Mouse (Mus musculus) bone marrow, adult 2 months (tissue): ENCODE measurements around the gene Spin2g. TPM values are rescaled to one million over a fixed set of nuclear protein-coding genes. Genes with fewer than 3 reads are reported as not detected.
"Not testable (repeated sequence)": the region's sequence is repeated elsewhere in the genome, so short reads cannot be mapped to it uniquely, and the experiment has no call there.

ENCODE experiments used
- H3K27ac ChIP-seq: fragments of 200-500 bp; 2 replicates; pipeline ENCODE4 v1.5.1; 2012; ENCODE audit warnings: low read depth, mild to moderate bottlenecking, control low read depth, inconsistent platforms, low read length; ENCODE audit not compliant: control insufficient read depth, poor library complexity, insufficient read depth
- H3K4me1 ChIP-seq: fragments of 200-500 bp; 2 replicates; pipeline ENCODE4 v1.6.1; 2011; ENCODE audit warnings: low read length; ENCODE audit not compliant: control insufficient read depth, insufficient read depth
- H3K4me3 ChIP-seq: fragments of 200-500 bp; replicated peaks from 2 replicates; pipeline ENCODE3; 2011; ENCODE audit warnings: mild to moderate bottlenecking, low read depth, low read length, control low read depth; ENCODE audit not compliant: control insufficient read depth
- WGBS: fragments of 180-500 bp; shearing (Covaris S2); methylation state at CpG from one replicate; pipeline ENCODE4 v1.1.7; 2018; 5-methylcytosine and 5-hydroxymethylcytosine counted together
- polyA plus RNA-seq: library from polyadenylated mRNA; stranded (reverse); fragments of >200 nt; gene quantifications from 2 replicates; pipeline ENCODE4 v1.2.4, GENCODE M21; 2011; ENCODE audit warnings: low replicate concordance; ENCODE audit not compliant: missing spikeins, insufficient read depth, insufficient read length

Spin2g gene
- polyA plus RNA-seq = not detected in 2 replicates

- not testable (repeated sequence) for H3K4me1 ChIP-seq
Measured at GRCm38 (mm10) chrX:34238633-34239032, at the start of gene Spin2g. TSS of gene Spin2g (minus strand) at chrX:34238733.

More at GRCm38 (mm10) chrX:34238633-34239032, at the start of gene Spin2g:
- H3K4me3 ChIP-seq, H3K27ac ChIP-seq: not testable (repeated sequence)
- 79% methylated on average over 6 of the region's 6 CpGs for WGBS

Other genes starting within 250 kb of the Spin2g start
- gene Btbd35f9, start 77.2 kb downstream of the Spin2g start, polyA plus RNA-seq = not detected in 2 replicates
- gene Btbd35f8, start 211.8 kb upstream of the Spin2g start, polyA plus RNA-seq = not detected in 2 replicates